Mouse (Mus musculus): ENCODE results near the gene Eml6.
"Not testable (repeated sequence)": the region's sequence is repeated elsewhere in the genome, so short reads cannot be mapped to it uniquely, and the experiment has no call there.

Eml6 gene
- long read RNA-seq, experiment 1, partial matches to known transcripts = 1 of 3 reads
- long read RNA-seq, experiment 1, other reads (novel, unspliced or antisense) = 2 of 3 reads
- long read RNA-seq, experiment 2, partial matches to known transcripts = 1 of 5 reads
- long read RNA-seq, experiment 2, other reads (novel, unspliced or antisense) = 4 of 5 reads

GRCm38 (mm10) chr11:30025835-30026472 lies at the start of gene Eml6:
Gene Eml6, minus strand, starts transcription at chr11:30026033.
- intact Hi-C loops (cut with DNase I) = no loop called here

GRCm38 (mm10) chr11:30057299-30057698 lies 31.5 kb upstream of the Eml6 start:
- intact Hi-C loops (cut with DNase I) = no loop called here

- intact Hi-C loops (cut with DNase I) = no loop called here
These were observed 689 bp downstream of the Eml6 start for GRCm38 (mm10) chr11:30025144-30025543.

- intact Hi-C loops (cut with DNase I) = no loop called here
These were observed 1.4 kb downstream of the Eml6 start for GRCm38 (mm10) chr11:30024261-30025071.

GRCm38 (mm10) chr11:29986257-29986656 lies 39.6 kb downstream of the Eml6 start:
- intact Hi-C loops (cut with DNase I) = no loop called here

- intact Hi-C loops (cut with DNase I) = no loop called here
These were observed 57.0 kb downstream of the Eml6 start for GRCm38 (mm10) chr11:29968874-29969273.

GRCm38 (mm10) chr11:29959366-29959765 lies 66.5 kb downstream of the Eml6 start:
- intact Hi-C loops (cut with DNase I) = no loop called here

GRCm38 (mm10) chr11:29944661-29945060 lies 81.2 kb downstream of the Eml6 start:
- intact Hi-C loops (cut with DNase I) = no loop called here

GRCm38 (mm10) chr11:29924332-29924731 lies 101.5 kb downstream of the Eml6 start:
- intact Hi-C loops (cut with DNase I) = no loop called here

GRCm38 (mm10) chr11:29923851-29924250 lies 102.0 kb downstream of the Eml6 start:
- intact Hi-C loops (cut with DNase I) = no loop called here

- intact Hi-C loops (cut with DNase I) = no loop called here
These were observed 112.7 kb downstream of the Eml6 start for GRCm38 (mm10) chr11:29913180-29913579.

- intact Hi-C loops (cut with DNase I) = no loop called here
These were observed 116.5 kb downstream of the Eml6 start for GRCm38 (mm10) chr11:29909330-29909729.

GRCm38 (mm10) chr11:29885160-29885559 lies 140.7 kb downstream of the Eml6 start:
- intact Hi-C loops (cut with DNase I) = loop anchor here (10.0 kb wide), 1 partner anchor 310 kb away; no protein-coding TSS in a partner anchor

GRCm38 (mm10) chr11:29884355-29884754 lies 141.5 kb downstream of the Eml6 start:
- intact Hi-C loops (cut with DNase I) = loop anchor here (1.0 to 10.0 kb wide), 2 partner anchors 163 to 310 kb away; no protein-coding TSS in a partner anchor

- intact Hi-C loops (cut with DNase I) = loop anchor here (10.0 kb wide), 1 partner anchor 308 kb away; no protein-coding TSS in a partner anchor
These were observed 142.8 kb downstream of the Eml6 start for GRCm38 (mm10) chr11:29883024-29883423.

GRCm38 (mm10) chr11:29879641-29880040 lies 146.2 kb downstream of the Eml6 start:
- intact Hi-C loops (cut with DNase I) = loop anchor here (10.0 kb wide), 1 partner anchor 305 kb away; no protein-coding TSS in a partner anchor

GRCm38 (mm10) chr11:29877981-29878380 lies 147.9 kb downstream of the Eml6 start:
- intact Hi-C loops (cut with DNase I) = no loop called here

GRCm38 (mm10) chr11:29877280-29877679 lies 148.6 kb downstream of the Eml6 start:
- intact Hi-C loops (cut with DNase I) = no loop called here

- intact Hi-C loops (cut with DNase I) = not testable (repeated sequence)
These were observed 151.1 kb downstream of the Eml6 start for GRCm38 (mm10) chr11:29874781-29875180.

GRCm38 (mm10) chr11:29870174-29870573 lies 155.7 kb downstream of the Eml6 start:
- intact Hi-C loops (cut with DNase I) = no loop called here

- intact Hi-C loops (cut with DNase I) = no loop called here
These were observed 161.6 kb downstream of the Eml6 start for GRCm38 (mm10) chr11:29864269-29864668.

Data from adrenal gland (tissue).